8 mouse cellular contexts compared by ENCODE assay signal in the genomic region with DNA sequence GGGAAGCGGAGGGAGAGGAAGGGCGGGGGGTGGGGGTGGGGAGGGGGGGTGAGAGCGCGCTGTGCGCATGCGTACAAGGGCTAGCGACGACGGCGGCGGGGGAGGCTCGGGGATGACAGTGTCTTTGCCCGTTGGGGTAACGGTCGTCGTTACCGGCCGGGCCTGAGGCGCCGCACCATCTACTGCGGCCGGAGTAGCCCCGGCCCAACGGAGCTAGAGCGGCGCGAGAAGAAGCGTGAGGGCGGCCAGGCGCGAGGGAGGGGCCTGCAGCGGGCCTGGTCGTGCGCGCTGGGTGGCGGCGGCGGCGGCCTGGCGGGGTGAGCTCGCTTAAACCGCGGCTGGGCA. TPM values are rescaled to one million over a fixed set of nuclear protein-coding genes. Genes with fewer than 3 reads are reported as not detected.
DNase-seq lines count a peak whose midpoint lies in the region; ATAC-seq and TF ChIP-seq lines count a peak whose summit lies in the region.

A gene (plus strand): TSS at position 115 of the 345 bp plus-strand sequence.

- H3K4me2 ChIP-seq in heart, embryonic 12.5 days, result peak within 1 kb of the TSS; percentile 93
- peak within 1 kb of the TSS; percentile 77 for H3K4me2 ChIP-seq in midbrain, embryonic 16.5 days (ENCODE audit: low read length)

- TF ChIP-seq CTCF in lung, adult 2 months (IDR thresholded peaks at IDR 0.05; ENCODE audit: insufficient read depth, low read length), result no peak
- no peak for TF ChIP-seq CTCF in left cerebral cortex, adult 2 months (IDR thresholded peaks at IDR 0.05)

- intact Hi-C loops in left cerebral cortex, adult 2 months (cut with DNase I), result loop anchor here (2.0 to 5.0 kb wide), 3 partner anchors 39 to 431 kb away; a partner anchor contains a TSS

- H3K4me3 ChIP-seq in lung, adult 2 months (replicated peaks; ENCODE audit: extremely low read depth, low read depth, low read length), result peak within 1 kb of the TSS; percentile 96
- peak within 1 kb of the TSS; percentile 99 for H3K4me3 ChIP-seq in embryonic facial prominence, embryonic 10.5 days
- peak within 1 kb of the TSS; percentile 89 for H3K4me3 ChIP-seq in heart, embryonic 12.5 days
- H3K4me3 ChIP-seq in left cerebral cortex, adult 2 months, result peak within 1 kb of the TSS; percentile 96
- H3K4me3 ChIP-seq in midbrain, embryonic 16.5 days (ENCODE audit: low read depth, low read length), result peak within 1 kb of the TSS; percentile 96

- H3K9me3 ChIP-seq in embryonic facial prominence, embryonic 10.5 days, result no peaks in the 10 kb centered on the region
- H3K9me3 ChIP-seq in heart, embryonic 12.5 days (replicated peaks), result 0 out of 2 replicates have a peak, but pooled peaks cover 3% of the 10 kb centered on the region
- no peaks in the 10 kb centered on the region for H3K9me3 ChIP-seq in midbrain, embryonic 16.5 days (replicated peaks; ENCODE audit: control insufficient read depth, low read length, poor library complexity, severe bottlenecking)

- H3K27me3 ChIP-seq in embryonic facial prominence, embryonic 10.5 days (replicated peaks; ENCODE audit: low read depth, poor library complexity, severe bottlenecking), result no peaks in the 10 kb centered on the region
- no peaks in the 10 kb centered on the region for H3K27me3 ChIP-seq in heart, embryonic 12.5 days (replicated peaks)
- H3K27me3 ChIP-seq in midbrain, embryonic 16.5 days (ENCODE audit: control insufficient read depth, insufficient read depth, low read depth, low read length), result no peaks in the 10 kb centered on the region

- DNase-seq in lung, adult 2 months, result no peak
- no peak for DNase-seq in lung, postnatal 36 days
- DNase-seq in embryonic facial prominence, embryonic 10.5 days (ENCODE audit: low spot score), result no peak
- no peak for DNase-seq in left cerebral cortex, adult 2 months (ENCODE audit: extremely low spot score in 1 of 2, low spot score in 2 of 2)
- DNase-seq in yolk sac, embryonic 10.5 days (ENCODE audit: low spot score), result no peak
- DNase-seq in cerebellum, adult 8-10 months, result no peak

- H3K4me1 ChIP-seq in lung, adult 2 months (ENCODE audit: control insufficient read depth, insufficient read depth, low read length), result peaks cover 6% of the 10 kb centered on the region
- H3K4me1 ChIP-seq in embryonic facial prominence, embryonic 10.5 days, result peaks cover 37% of the 10 kb centered on the region
- peaks cover 18% of the 10 kb centered on the region for H3K4me1 ChIP-seq in heart, embryonic 12.5 days (replicated peaks)
- H3K4me1 ChIP-seq in midbrain, embryonic 16.5 days (ENCODE audit: control insufficient read depth, insufficient read depth, low read length), result peaks cover 22% of the 10 kb centered on the region

- peak within 1 kb of the TSS; percentile 99 for H3K27ac ChIP-seq in embryonic facial prominence, embryonic 10.5 days (replicated peaks)
- peak within 1 kb of the TSS; percentile 98 for H3K27ac ChIP-seq in heart, embryonic 12.5 days (ENCODE audit: poor library complexity, severe bottlenecking)
- peak within 1 kb of the TSS; percentile 100 for H3K27ac ChIP-seq in left cerebral cortex, adult 2 months
- H3K27ac ChIP-seq in midbrain, embryonic 16.5 days (ENCODE audit: low read length), result peak within 1 kb of the TSS; percentile 100

- peak; percentile 89; the same call in 1 of the 2 replicates for TF ChIP-seq POLR2A in lung, adult 2 months (IDR thresholded peaks at IDR 0.05; ENCODE audit: borderline replicate concordance, extremely low read depth, low read depth, low read length)

- H3K36me3 ChIP-seq in embryonic facial prominence, embryonic 10.5 days (replicated peaks), result peaks cover 5% of the 10 kb centered on the region; the same call in 1 of the 2 replicates
- H3K36me3 ChIP-seq in heart, embryonic 12.5 days, result no peaks in the 10 kb centered on the region
- H3K36me3 ChIP-seq in midbrain, embryonic 16.5 days (ENCODE audit: control insufficient read depth, insufficient read depth, low read length), result no peaks in the 10 kb centered on the region

- under 1% methylated on average over 43 of the region's 43 CpGs for WGBS in lung, adult 2 months
- WGBS in embryonic facial prominence, embryonic 10.5 days, result under 1% methylated on average over 42 of the region's 43 CpGs
- under 1% methylated on average over 30 of the region's 43 CpGs for whole genome bisulfite sequencing in heart, embryonic 12.5 days
- WGBS in midbrain, embryonic 16.5 days, result 0% methylated on average over 16 of the region's 43 CpGs

- peak; percentile 68 for ATAC-seq in heart, embryonic 12.5 days (ENCODE audit: insufficient number of reproducible peaks, low FRiP score)
- ATAC-seq in midbrain, embryonic 16.5 days, result peak; percentile 75

- H3K9ac ChIP-seq in heart, embryonic 12.5 days, result peak within 1 kb of the TSS; percentile 95
- H3K9ac ChIP-seq in midbrain, embryonic 16.5 days (ENCODE audit: low read depth, low read length), result peak within 1 kb of the TSS; percentile 99

RNA-seq across cellular contexts. Expression of the gene that starts here (rescaled TPM):
- 28.4 and 33.4 TPM in 2 replicates for polyA plus RNA-seq in lung, adult 2 months (2012; rRNA removed)
- 5.0 and 5.2 TPM in 2 replicates for polyA plus RNA-seq in embryonic facial prominence, embryonic 10.5 days (2016; fragmentation: Nextera tagmentation; extraction: Ambion mirVana)
- 5.3 and 6.0 TPM in 2 replicates for polyA plus RNA-seq in heart, embryonic 12.5 days (2016; fragmentation: Nextera tagmentation; extraction: Ambion mirVana)
- 10 to 100 TPM; 61.7 to 64.5 TPM for total RNA-seq in left cerebral cortex, adult 2 months (2021)
- polyA plus RNA-seq in midbrain, embryonic 16.5 days (2015; fragmentation: Nextera tagmentation; extraction: Ambion mirVana), result 3.4 and 4.2 TPM in 2 replicates
